Mouse (Mus musculus): ENCODE data around the gene Wdpcp. TPM values are rescaled to one million over a fixed set of nuclear protein-coding genes. Genes with fewer than 3 reads are reported as not detected.

Wdpcp gene
- polyA plus RNA-seq, 1 experiment, result 8.6 TPM

- no peak for TF ChIP-seq POLR2A (IDR thresholded peaks at IDR 0.05; ENCODE audit: borderline replicate concordance, extremely low read depth, insufficient read depth, insufficient read length, poor library complexity, severe bottlenecking)
- TF ChIP-seq CTCF (IDR thresholded peaks at IDR 0.05; ENCODE audit: borderline replicate concordance, extremely low read depth, insufficient read depth, insufficient read length), result no peak
- no peak for DNase-seq (ENCODE audit: low read depth)
Measured at GRCm38 (mm10) chr11:21788831-21789230, 216.8 kb downstream of the Wdpcp start.

- TF ChIP-seq POLR2A (IDR thresholded peaks at IDR 0.05; ENCODE audit: borderline replicate concordance, extremely low read depth, insufficient read depth, insufficient read length, poor library complexity, severe bottlenecking) (no peak), CTCF (IDR thresholded peaks at IDR 0.05; ENCODE audit: borderline replicate concordance, extremely low read depth, insufficient read depth, insufficient read length) (no peak)
- DNase-seq (ENCODE audit: low read depth), result no peak
Measured at GRCm38 (mm10) chr11:21824941-21825340, 252.9 kb downstream of the Wdpcp start.

GRCm38 (mm10) chr11:21826521-21826920 lies 254.5 kb downstream of the Wdpcp start:
- DNase-seq (ENCODE audit: low read depth), result no peak
- no peak for TF ChIP-seq POLR2A (IDR thresholded peaks at IDR 0.05; ENCODE audit: borderline replicate concordance, extremely low read depth, insufficient read depth, insufficient read length, poor library complexity, severe bottlenecking)
- no peak for TF ChIP-seq CTCF (IDR thresholded peaks at IDR 0.05; ENCODE audit: borderline replicate concordance, extremely low read depth, insufficient read depth, insufficient read length)

GRCm38 (mm10) chr11:21847040-21847439 lies 275.0 kb downstream of the Wdpcp start:
- DNase-seq (ENCODE audit: low read depth), result no peak
- TF ChIP-seq CTCF (IDR thresholded peaks at IDR 0.05; ENCODE audit: borderline replicate concordance, extremely low read depth, insufficient read depth, insufficient read length) (no peak), POLR2A (IDR thresholded peaks at IDR 0.05; ENCODE audit: borderline replicate concordance, extremely low read depth, insufficient read depth, insufficient read length, poor library complexity, severe bottlenecking) (no peak)

- TF ChIP-seq CTCF (IDR thresholded peaks at IDR 0.05; ENCODE audit: borderline replicate concordance, extremely low read depth, insufficient read depth, insufficient read length) (no peak), POLR2A (IDR thresholded peaks at IDR 0.05; ENCODE audit: borderline replicate concordance, extremely low read depth, insufficient read depth, insufficient read length, poor library complexity, severe bottlenecking) (no peak)
- peak; percentile 83 for DNase-seq (ENCODE audit: low read depth)
Measured at GRCm38 (mm10) chr11:21864000-21864399, 292.0 kb downstream of the Wdpcp start.

- TF ChIP-seq CTCF (IDR thresholded peaks at IDR 0.05; ENCODE audit: borderline replicate concordance, extremely low read depth, insufficient read depth, insufficient read length) (no peak), POLR2A (IDR thresholded peaks at IDR 0.05; ENCODE audit: borderline replicate concordance, extremely low read depth, insufficient read depth, insufficient read length, poor library complexity, severe bottlenecking) (no peak)
- DNase-seq (ENCODE audit: low read depth), result peak; percentile 76
Measured at GRCm38 (mm10) chr11:21864516-21864915, 292.5 kb downstream of the Wdpcp start.

GRCm38 (mm10) chr11:21868675-21869074 lies 296.6 kb downstream of the Wdpcp start:
- no peak for DNase-seq (ENCODE audit: low read depth)
- no peak for TF ChIP-seq POLR2A (IDR thresholded peaks at IDR 0.05; ENCODE audit: borderline replicate concordance, extremely low read depth, insufficient read depth, insufficient read length, poor library complexity, severe bottlenecking)
- TF ChIP-seq CTCF (IDR thresholded peaks at IDR 0.05; ENCODE audit: borderline replicate concordance, extremely low read depth, insufficient read depth, insufficient read length), result no peak

- TF ChIP-seq POLR2A (IDR thresholded peaks at IDR 0.05; ENCODE audit: borderline replicate concordance, extremely low read depth, insufficient read depth, insufficient read length, poor library complexity, severe bottlenecking) (no peak), CTCF (IDR thresholded peaks at IDR 0.05; ENCODE audit: borderline replicate concordance, extremely low read depth, insufficient read depth, insufficient read length) (no peak)
- peak; percentile 67 for DNase-seq (ENCODE audit: low read depth)
Measured at GRCm38 (mm10) chr11:21870863-21871262, 298.8 kb downstream of the Wdpcp start.

GRCm38 (mm10) chr11:21871728-21872127 lies 299.7 kb downstream of the Wdpcp start:
- no peak for DNase-seq (ENCODE audit: low read depth)
- TF ChIP-seq POLR2A (IDR thresholded peaks at IDR 0.05; ENCODE audit: borderline replicate concordance, extremely low read depth, insufficient read depth, insufficient read length, poor library complexity, severe bottlenecking), result no peak
- TF ChIP-seq CTCF (IDR thresholded peaks at IDR 0.05; ENCODE audit: borderline replicate concordance, extremely low read depth, insufficient read depth, insufficient read length), result no peak

- TF ChIP-seq POLR2A (IDR thresholded peaks at IDR 0.05; ENCODE audit: borderline replicate concordance, extremely low read depth, insufficient read depth, insufficient read length, poor library complexity, severe bottlenecking) (no peak), CTCF (IDR thresholded peaks at IDR 0.05; ENCODE audit: borderline replicate concordance, extremely low read depth, insufficient read depth, insufficient read length) (no peak)
Measured at GRCm38 (mm10) chr11:21875077-21875476, 303.0 kb downstream of the Wdpcp start.

GRCm38 (mm10) chr11:21894696-21895095 lies 322.7 kb downstream of the Wdpcp start:
- DNase-seq (ENCODE audit: low read depth), result no peak
- TF ChIP-seq POLR2A (IDR thresholded peaks at IDR 0.05; ENCODE audit: borderline replicate concordance, extremely low read depth, insufficient read depth, insufficient read length, poor library complexity, severe bottlenecking) (no peak), CTCF (IDR thresholded peaks at IDR 0.05; ENCODE audit: borderline replicate concordance, extremely low read depth, insufficient read depth, insufficient read length) (no peak)

More at GRCm38 (mm10) chr11:21875077-21875476, 303.0 kb downstream of the Wdpcp start:
- no peak for DNase-seq (ENCODE audit: low read depth)

- no peak for DNase-seq (ENCODE audit: low read depth)
Measured at GRCm38 (mm10) chr11:21922531-21922930, 350.5 kb downstream of the Wdpcp start.

More at GRCm38 (mm10) chr11:21922531-21922930, 350.5 kb downstream of the Wdpcp start:
- no peak for TF ChIP-seq POLR2A (IDR thresholded peaks at IDR 0.05; ENCODE audit: borderline replicate concordance, extremely low read depth, insufficient read depth, insufficient read length, poor library complexity, severe bottlenecking)
- TF ChIP-seq CTCF (IDR thresholded peaks at IDR 0.05; ENCODE audit: borderline replicate concordance, extremely low read depth, insufficient read depth, insufficient read length), result no peak

Other genes starting within 250 kb of the Wdpcp start
- 23.2 and 29.0 TPM in 2 replicates for gene Ugp2, start 201.0 kb upstream of the Wdpcp start, polyA plus RNA-seq (2012; rRNA removed)
- gene Mdh1, start 132 bp downstream of the Wdpcp start, polyA plus RNA-seq (2012; rRNA removed), result 230 and 233 TPM in 2 replicates